Mouse (Mus musculus) MEL (cell line): Measurements from ENCODE around the gene Rab37.
A peak's percentile ranks its signal among the peaks of the same experiment; 100 is the strongest.

ENCODE experiments used
- CHD1 ChIP-seq: IDR thresholded peaks from 2 replicates; pipeline ENCODE4 v1.6.1; 2012; ENCODE audit warnings: low read depth, mild to moderate bottlenecking, inconsistent platforms, low read length, improper control_type of control experiment
- CTCF ChIP-seq, 3 experiments: IDR thresholded peaks in 2 of 3; conservative IDR thresholded peaks in 1 of 3; 2 replicates each; pipeline ENCODE4 v1.5.1; 2011 to 2012; ENCODE audit warnings: low read length in 3 of 3, low read depth in 2 of 3, mild to moderate bottlenecking in 2 of 3, improper control_type of control experiment in 1 of 3, inconsistent platforms in 1 of 3, mixed read lengths in 1 of 3, moderate library complexity in 1 of 3; ENCODE audit not compliant: control insufficient read depth in 1 of 3, insufficient read depth in 1 of 3, poor library complexity in 1 of 3, severe bottlenecking in 1 of 3
- EP300 ChIP-seq, 2 experiments: IDR thresholded peaks; 2 replicates each; pipeline ENCODE4 v1.6.1; 2011; ENCODE audit warnings: improper control_type of control experiment in 2 of 2, low read length in 2 of 2, low read depth in 1 of 2, mild to moderate bottlenecking in 1 of 2
- POLR2A ChIP-seq, 2 experiments: IDR thresholded peaks; 2 replicates each; pipeline ENCODE4 v1.6.1; 2011 to 2012; ENCODE audit warnings: low read length in 2 of 2, mild to moderate bottlenecking in 2 of 2, control low read depth in 1 of 2, improper control_type of control experiment in 1 of 2, low read depth in 1 of 2, moderate library complexity in 1 of 2; ENCODE audit not compliant: control insufficient read depth in 1 of 2, insufficient read depth in 1 of 2, poor library complexity in 1 of 2
- ZC3H11A ChIP-seq: IDR thresholded peaks from 2 replicates; pipeline ENCODE4 v1.6.1; 2012; ENCODE audit warnings: low read depth, mild to moderate bottlenecking, inconsistent platforms, low read length, improper control_type of control experiment

DNA sequence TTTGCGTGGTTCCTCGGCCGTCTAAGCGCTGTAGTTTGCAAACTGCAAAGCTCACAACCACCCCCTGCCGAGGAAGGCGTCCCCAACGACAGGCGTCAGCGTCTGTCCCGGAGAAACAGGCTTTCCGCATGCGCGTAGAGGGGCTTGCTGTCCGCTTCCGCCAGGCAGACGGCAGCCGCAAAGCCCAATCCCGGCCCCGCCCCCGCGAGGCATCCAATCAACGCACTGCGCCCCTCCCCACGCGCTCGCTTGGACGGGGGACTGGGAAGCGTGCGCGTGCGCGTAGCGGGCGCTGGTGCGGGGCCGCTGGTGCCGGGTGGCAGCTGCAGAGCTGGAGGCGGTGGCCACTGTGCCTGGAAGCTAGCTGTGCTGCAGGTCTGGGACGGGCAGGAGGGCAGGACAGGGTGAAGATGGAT lies 96.0 kb downstream of the Rab37 start, which contains the start of gene Tmem104:
- TF ChIP-seq POLR2A (IDR thresholded peaks at IDR 0.05; ENCODE audit: control insufficient read depth in 1 of 2, insufficient read depth in 1 of 2, low read depth in 1 of 2, low read length in 2 of 2, poor library complexity in 1 of 2) (peak; percentile 80 to 89), CTCF (IDR thresholded peaks at IDR 0.05 in 2 of 3, conservative IDR thresholded peaks at IDR 0.05 in 1 of 3; ENCODE audit: control insufficient read depth in 1 of 3, insufficient read depth in 1 of 3, low read depth in 2 of 3, low read length in 3 of 3, poor library complexity in 1 of 3, severe bottlenecking in 1 of 3) (no peak), EP300 (IDR thresholded peaks at IDR 0.05; ENCODE audit: low read depth in 1 of 2, low read length in 2 of 2) (peak in 1 of 2 experiments; percentile 30; a peak in 1 of 4 replicates), ZC3H11A (0 out of 2 replicates have a peak, but pooled peaks have one; percentile 14), CHD1 (peak; percentile 87; the same call in 1 of the 2 replicates)
